Mouse (Mus musculus) lung, adult 2 months (tissue): ENCODE data around the gene Baat. TPM values are rescaled to one million over a fixed set of nuclear protein-coding genes. Genes with fewer than 3 reads are reported as not detected.
"Not testable (repeated sequence)": the region's sequence is repeated elsewhere in the genome, so short reads cannot be mapped to it uniquely, and the experiment has no call there.

Experiments used
- DNase-seq: peaks from one replicate; pipeline ENCODE4 v3.0.0; 2022
- H3K4me1 ChIP-seq: fragments of 200-500 bp; 2 replicates; pipeline ENCODE4 v1.6.1; 2011; ENCODE audit warnings: low read length; ENCODE audit not compliant: control insufficient read depth, insufficient read depth
- H3K4me3 ChIP-seq: fragments of 200-500 bp; replicated peaks from 2 replicates; pipeline ENCODE3; 2011; ENCODE audit warnings: low read depth, mild to moderate bottlenecking, control low read depth, low read length; ENCODE audit errors: extremely low read depth
- CTCF ChIP-seq: fragments of 200-500 bp; IDR thresholded peaks from 2 replicates; pipeline ENCODE4 v1.5.1; 2011; ENCODE audit warnings: mild to moderate bottlenecking, low read length, control low read depth; ENCODE audit not compliant: insufficient read depth
- POLR2A ChIP-seq: fragments of 200-500 bp; IDR thresholded peaks from 2 replicates; pipeline ENCODE4 v1.6.1; 2011; ENCODE audit warnings: low read depth, mild to moderate bottlenecking, control low read depth, low read length, borderline replicate concordance; ENCODE audit errors: extremely low read depth
- WGBS: fragments of 180-500 bp; shearing (Covaris S2); methylation state at CpG from one replicate; pipeline ENCODE4 v1.1.7; 2018; 5-methylcytosine and 5-hydroxymethylcytosine counted together
- polyA plus RNA-seq: library from polyadenylated mRNA; depleted of rRNA; stranded (reverse); fragments of >200 nt; gene quantifications from 2 replicates; pipeline ENCODE4 v1.2.3, GENCODE M21; 2012; rRNA removed

Gene Baat
- polyA plus RNA-seq, 1 experiment, result not detected

DNA sequence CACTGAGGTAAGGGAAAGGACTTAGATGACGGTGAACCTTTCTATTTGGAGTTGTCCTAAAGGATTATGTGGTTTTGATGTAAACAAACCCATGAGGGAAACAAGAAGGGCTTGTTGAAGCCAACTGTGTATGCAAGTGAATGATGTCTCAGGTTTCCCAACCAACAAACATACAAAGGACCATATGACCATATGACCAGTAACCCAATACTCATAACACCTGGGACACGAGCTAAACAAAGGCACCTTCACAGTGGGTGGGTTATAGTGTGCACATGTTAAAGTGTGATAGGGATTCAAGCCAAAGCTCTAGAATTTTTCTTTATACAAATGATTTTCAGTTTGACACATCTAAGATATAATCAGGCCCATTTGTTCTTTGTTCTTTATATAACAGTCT is 50.2 kb downstream of the Baat start:
- WGBS, result 65% methylated on average over 2 of the region's 2 CpGs

DNA sequence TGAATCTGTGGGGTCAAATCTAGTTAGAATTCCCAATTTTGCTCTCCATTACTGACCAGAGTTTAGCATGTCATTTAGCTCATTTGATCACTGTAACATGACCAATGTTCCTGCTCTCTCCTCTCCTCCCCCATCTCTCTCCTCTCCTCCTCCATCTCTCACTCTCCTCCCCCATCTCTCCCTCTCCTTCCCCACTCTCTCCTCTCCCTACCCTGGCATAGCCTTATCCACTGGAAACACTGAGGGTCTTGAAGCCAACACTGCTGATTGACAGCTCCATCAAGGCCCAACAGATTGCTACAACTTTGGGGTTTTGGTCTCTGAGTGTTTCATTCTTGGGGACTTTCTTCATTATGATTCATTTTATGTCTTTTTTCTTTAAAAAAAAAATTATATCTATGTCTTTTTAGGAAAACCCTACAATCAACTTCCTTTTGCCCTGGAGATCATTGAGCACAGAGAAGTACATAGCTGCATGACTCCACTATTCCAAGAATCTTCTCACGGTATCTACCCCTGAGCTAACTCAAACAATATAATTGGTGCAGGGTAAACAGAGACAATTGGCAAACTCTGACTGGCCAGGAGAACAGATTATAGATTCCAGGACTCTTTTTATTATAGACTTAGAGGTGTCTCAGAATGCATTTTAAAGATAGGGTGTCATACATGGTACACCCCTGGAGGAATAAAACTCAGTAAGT is 54.4 kb downstream of the Baat start:
- no peak for TF ChIP-seq POLR2A
- WGBS, result 42% methylated on average over 1 of the region's 1 CpGs
- H3K4me3 ChIP-seq, result no peak overlapping the region
- DNase-seq, result no peak
- no peaks in the 10 kb centered on the region for H3K4me1 ChIP-seq

More for the DNA sequence above, 50.2 kb downstream of the Baat start:
- no peak for DNase-seq
- Histone ChIP-seq H3K4me3 (no peak overlapping the region), H3K4me1 (no peaks in the 10 kb centered on the region)
- TF ChIP-seq POLR2A, result no peak
- TF ChIP-seq CTCF, result no peak

DNA sequence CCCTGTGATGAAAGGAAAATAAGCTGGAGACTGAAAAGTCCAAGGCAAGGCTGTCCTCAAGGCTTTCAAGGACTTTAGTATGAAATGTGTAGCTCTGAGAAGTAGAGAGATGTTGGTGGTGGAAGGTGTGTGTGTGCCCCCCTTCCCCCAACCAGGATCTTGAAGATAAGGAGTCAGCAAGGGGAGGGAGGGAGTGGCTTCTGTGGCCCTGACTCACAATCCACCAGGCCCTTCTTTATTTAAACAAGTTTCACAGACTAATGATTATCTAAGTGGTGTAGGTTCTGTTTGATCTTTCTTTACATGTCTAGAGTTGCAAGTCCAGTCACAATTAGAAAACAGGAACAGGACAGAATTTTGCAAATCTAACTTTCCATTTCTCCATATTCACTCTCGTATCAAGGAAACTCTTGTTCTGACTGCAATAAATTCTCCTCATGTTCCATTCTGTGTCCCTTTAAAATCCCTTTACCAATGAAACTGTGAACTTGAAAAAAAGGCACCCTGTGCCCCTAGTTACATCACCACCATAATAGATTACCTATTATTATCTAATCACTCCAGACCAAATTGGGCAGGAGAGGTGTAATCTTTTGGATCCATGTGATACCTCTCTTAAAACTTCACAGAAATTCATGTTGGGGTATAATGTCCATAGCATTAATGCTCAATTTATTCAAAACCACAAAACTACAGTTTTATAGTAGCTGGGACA is 55.1 kb downstream of the Baat start:
- 62% methylated on average over 1 of the region's 1 CpGs for WGBS
- DNase-seq, result not testable (repeated sequence)

More for the DNA sequence above, 55.1 kb downstream of the Baat start:
- not testable (repeated sequence) for H3K4me1 ChIP-seq, H3K4me3 ChIP-seq

Other genes starting within 250 kb of the Baat start
- gene Acnat2, start 98.4 kb downstream of the Baat start, polyA plus RNA-seq, result not detected in 2 replicates
- gene Acnat1, start 32.6 kb downstream of the Baat start, polyA plus RNA-seq, result 0.29 TPM in 1 of 2 replicates, not detected in the other
- gene Mrpl50, start 14.5 kb upstream of the Baat start, polyA plus RNA-seq, result 2.3 and 4.5 TPM in 2 replicates
- gene Zfp189, start 14.6 kb upstream of the Baat start, polyA plus RNA-seq, result 1.0 and 1.1 TPM in 2 replicates
- 0.48 and 1.9 TPM in 2 replicates for gene Aldob, start 43.0 kb upstream of the Baat start, polyA plus RNA-seq
- gene Tmem246, start 91.3 kb upstream of the Baat start, polyA plus RNA-seq, result 51.7 and 52.8 TPM in 2 replicates
- 19.7 and 25.5 TPM in 2 replicates for gene Rnf20, start 125.4 kb upstream of the Baat start, polyA plus RNA-seq
- 0.03 TPM in 1 of 2 replicates, not detected in the other for gene Ppp3r2, start 175.5 kb upstream of the Baat start, polyA plus RNA-seq